Mouse (Mus musculus) myocyte (in vitro differentiated cells): Measurements from ENCODE around the gene D7Ertd443e.

Experiments used
- MAX ChIP-seq: IDR thresholded peaks from one replicate; pipeline ENCODE4 v1.6.1; 2011; ENCODE audit warnings: low read depth, mild to moderate bottlenecking, control low read depth
- POLR2A ChIP-seq: IDR thresholded peaks from one replicate; pipeline ENCODE4 v1.6.1; 2011; ENCODE audit warnings: low read depth, mild to moderate bottlenecking, control low read depth, moderate library complexity; ENCODE audit not compliant: insufficient read length

DNA sequence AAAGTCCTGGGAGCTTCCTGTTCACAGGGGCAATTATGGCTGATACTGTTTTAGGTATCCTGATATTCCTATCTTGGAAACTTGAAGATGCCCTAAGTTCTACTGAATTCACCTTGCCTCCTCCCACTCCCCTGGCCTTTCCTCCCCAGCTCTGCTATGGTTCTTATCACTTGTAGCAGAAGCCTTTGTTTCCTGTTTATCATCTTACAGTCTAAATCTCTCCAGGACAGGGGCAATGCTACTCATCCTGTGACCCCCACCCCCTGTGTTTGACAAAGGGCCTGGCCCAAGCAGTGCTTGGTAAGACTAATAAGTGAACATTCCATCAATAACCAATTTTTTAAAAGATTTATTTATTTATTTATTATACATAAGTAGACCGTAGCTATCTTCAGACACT lies 144.9 kb downstream of the D7Ertd443e start:
- no peak for TF ChIP-seq POLR2A
- no peak for TF ChIP-seq MAX
